Mouse (Mus musculus) B cell, adult 67 days (primary cell): ENCODE data around the gene Hsd3b2. TPM values are rescaled to one million over a fixed set of nuclear protein-coding genes. Genes with fewer than 3 reads are reported as not detected.

Experiments used
- total RNA-seq, 2 experiments: library from RNA; stranded (reverse); gene quantifications; 4 replicates each; pipeline ENCODE4 v1.2.4; 2023

Hsd3b2 gene
- total RNA-seq: not detected

DNA sequence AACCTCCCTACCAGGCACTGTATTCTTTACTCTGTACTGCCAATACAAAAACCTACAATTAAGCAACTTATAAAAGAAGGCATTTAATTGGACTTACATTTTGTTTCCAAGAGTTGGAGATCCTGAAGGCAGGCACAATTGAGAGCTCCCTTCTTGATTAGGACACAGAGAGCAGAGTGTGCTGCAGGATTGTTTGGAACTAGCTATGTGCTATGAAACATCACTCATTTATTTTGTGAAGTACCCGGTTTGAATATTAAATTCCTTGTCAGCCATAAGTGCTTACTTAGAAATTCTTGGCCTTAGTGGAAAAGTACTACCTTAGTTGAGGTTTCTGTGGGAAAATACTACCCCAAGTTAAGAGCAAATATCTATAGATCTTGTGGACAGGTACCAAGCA lies at the start of gene Hsd3b2:
Hsd3b2 (minus strand) TSS at position 168 of the 400 bp plus-strand sequence.

Other genes starting within 250 kb of the Hsd3b2 start
- not detected for gene Hsd3b4, start 214.0 kb downstream of the Hsd3b2 start, total RNA-seq
- not detected for gene Gm10681, start 135.7 kb downstream of the Hsd3b2 start, total RNA-seq
- not detected for gene Hsd3b5, start 94.3 kb downstream of the Hsd3b2 start, total RNA-seq
- gene Hsd3b3, start 38.6 kb upstream of the Hsd3b2 start, total RNA-seq: not detected
- not detected for gene Hsd3b6, start 89.9 kb upstream of the Hsd3b2 start, total RNA-seq
- not detected for gene Hsd3b1, start 135.3 kb upstream of the Hsd3b2 start, total RNA-seq
- gene Hao2, start 168.7 kb upstream of the Hsd3b2 start, total RNA-seq: not detected